Mouse (Mus musculus) ES-Bruce4 (cell line): ENCODE data around the gene A2m. TPM values are rescaled to one million over a fixed set of nuclear protein-coding genes. Genes with fewer than 3 reads are reported as not detected.

Experiments used
- H3K27ac ChIP-seq: 2 replicates; pipeline ENCODE4 v1.5.1; 2012; ENCODE audit warnings: low read length, inconsistent platforms; ENCODE audit not compliant: insufficient read depth
- H3K27me3 ChIP-seq: 2 replicates; pipeline ENCODE4 v1.6.1; 2012; ENCODE audit warnings: mild to moderate bottlenecking, low read length, inconsistent platforms; ENCODE audit not compliant: control insufficient read depth, poor library complexity, insufficient read depth, severe bottlenecking
- H3K36me3 ChIP-seq: 2 replicates; pipeline ENCODE4 v1.6.1; 2012; ENCODE audit warnings: inconsistent platforms, mild to moderate bottlenecking, low read length, moderate library complexity; ENCODE audit not compliant: control insufficient read depth, poor library complexity, insufficient read depth, severe bottlenecking
- H3K4me1 ChIP-seq: one replicate; pipeline ENCODE4 v1.8.1; 2011; ENCODE audit warnings: low read length; ENCODE audit not compliant: control insufficient read depth, insufficient read depth
- H3K4me3 ChIP-seq: 2 replicates; pipeline ENCODE4 v1.5.1; 2011; ENCODE audit warnings: low read depth, mild to moderate bottlenecking, low read length
- H3K9ac ChIP-seq: 2 replicates; pipeline ENCODE4 v1.6.1; 2012; ENCODE audit warnings: low read depth, mild to moderate bottlenecking, inconsistent platforms; ENCODE audit not compliant: poor library complexity, severe bottlenecking
- H3K9me3 ChIP-seq: replicated peaks from 2 replicates; pipeline ENCODE4 v1.6.1; 2012; ENCODE audit warnings: mild to moderate bottlenecking, low read length, inconsistent platforms; ENCODE audit not compliant: control insufficient read depth, poor library complexity, insufficient read depth, severe bottlenecking
- CTCF ChIP-seq: IDR thresholded peaks from one replicate; pipeline ENCODE4 v1.8.1; 2011; ENCODE audit warnings: low read depth, low read length
- EP300 ChIP-seq: IDR thresholded peaks from 2 replicates; pipeline ENCODE4 v1.6.1; 2011; ENCODE audit warnings: low read depth, low read length; ENCODE audit not compliant: insufficient read depth
- POLR2A ChIP-seq: IDR thresholded peaks from one replicate; pipeline ENCODE4 v1.8.1; 2011; ENCODE audit warnings: low read length; ENCODE audit not compliant: insufficient read depth
- polyA plus RNA-seq: library from polyadenylated mRNA; stranded (reverse); fragments of >200 nt; gene quantifications from 2 replicates; pipeline ENCODE4 v1.2.4, GENCODE M21; 2011; ENCODE audit warnings: low read depth; ENCODE audit not compliant: missing spikeins, insufficient read depth, insufficient read length

The A2m gene
- 0.47 and 0.55 TPM in 2 replicates for polyA plus RNA-seq

DNA sequence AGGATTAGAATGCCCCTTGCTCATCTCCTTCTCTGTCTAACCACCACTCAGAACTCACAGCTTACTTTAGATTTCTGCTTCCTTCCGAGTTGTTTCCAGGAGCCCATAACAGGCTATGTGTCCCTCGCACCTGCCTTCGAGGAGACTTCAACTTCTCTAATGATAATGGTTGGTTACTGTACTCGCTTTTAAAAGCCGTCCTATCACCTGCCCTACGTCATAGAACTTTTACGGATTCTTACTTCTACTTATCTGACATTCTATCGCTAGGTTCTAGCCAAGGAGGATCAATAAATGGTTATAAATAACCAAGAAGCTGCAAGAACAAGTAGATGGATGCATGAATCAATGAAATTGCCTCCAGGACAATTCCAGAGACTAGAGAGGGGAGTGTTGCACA, at the start of gene A2m:
TSS of gene A2m (plus strand) at position 301 of the 400 bp plus-strand sequence.
- Histone ChIP-seq H3K4me1 (no peaks in the 10 kb centered on the region), H3K27ac (no peak within 1 kb of the TSS), H3K9me3 (no peaks in the 10 kb centered on the region), H3K27me3 (no peaks in the 10 kb centered on the region; the same call in 1 of the 2 replicates), H3K4me3 (no peak within 1 kb of the TSS), H3K36me3 (no peaks in the 10 kb centered on the region), H3K9ac (no peak within 1 kb of the TSS)
- TF ChIP-seq CTCF (no peak), POLR2A (no peak), EP300 (no peak)

DNA sequence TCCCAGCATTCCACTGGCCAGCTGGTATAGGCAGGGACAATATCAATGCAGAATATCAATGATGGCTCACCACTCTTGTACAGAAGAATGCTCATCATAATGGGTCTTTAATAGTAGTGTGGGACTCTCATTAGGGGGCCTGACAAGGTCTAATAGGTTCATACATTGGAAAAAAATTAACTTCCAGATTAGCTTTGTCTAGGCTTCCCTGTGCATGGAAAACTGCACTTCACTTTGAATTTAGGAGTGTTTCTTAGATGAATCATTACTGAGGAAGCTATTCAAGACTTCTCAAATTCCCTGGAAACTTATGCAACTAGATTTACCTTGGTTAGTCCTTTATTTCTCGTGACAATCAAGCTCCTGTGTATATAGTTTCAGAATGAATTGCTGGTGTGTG, 45.0 kb upstream of the A2m start:
- no peaks in the 10 kb centered on the region for H3K36me3 ChIP-seq
- H3K4me3 ChIP-seq = no peak overlapping the region
- no peaks in the 10 kb centered on the region for H3K4me1 ChIP-seq
- H3K9me3 ChIP-seq = no peaks in the 10 kb centered on the region
- no peak overlapping the region for H3K9ac ChIP-seq
- TF ChIP-seq CTCF = no peak
- TF ChIP-seq POLR2A = no peak
- TF ChIP-seq EP300 = no peak
- no peaks in the 10 kb centered on the region for H3K27me3 ChIP-seq
- no peak overlapping the region for H3K27ac ChIP-seq

- no peak overlapping the region for H3K9ac ChIP-seq
- H3K27ac ChIP-seq = no peak overlapping the region
- no peaks in the 10 kb centered on the region for H3K36me3 ChIP-seq
- H3K9me3 ChIP-seq = 0 out of 2 replicates have a peak, but pooled peaks cover 1% of the 10 kb centered on the region
- H3K4me3 ChIP-seq = no peak overlapping the region
- no peak for TF ChIP-seq EP300
- no peak for TF ChIP-seq POLR2A
- TF ChIP-seq CTCF = no peak
- no peaks in the 10 kb centered on the region for H3K4me1 ChIP-seq
- no peaks in the 10 kb centered on the region; the same call in 1 of the 2 replicates for H3K27me3 ChIP-seq
Observed at GRCm38 (mm10) chr6:121600927-121601326, 34.2 kb upstream of the A2m start.

- Histone ChIP-seq H3K4me1 (no peaks in the 10 kb centered on the region), H3K27me3 (no peaks in the 10 kb centered on the region), H3K4me3 (no peak overlapping the region), H3K36me3 (no peaks in the 10 kb centered on the region), H3K9ac (no peak overlapping the region), H3K9me3 (peaks cover 12% of the 10 kb centered on the region), H3K27ac (peak overlapping the region; percentile 31; the same call in 1 of the 2 replicates)
- TF ChIP-seq POLR2A (no peak), CTCF (no peak), EP300 (no peak)
Observed at GRCm38 (mm10) chr6:121607861-121608260, 27.3 kb upstream of the A2m start.

DNA sequence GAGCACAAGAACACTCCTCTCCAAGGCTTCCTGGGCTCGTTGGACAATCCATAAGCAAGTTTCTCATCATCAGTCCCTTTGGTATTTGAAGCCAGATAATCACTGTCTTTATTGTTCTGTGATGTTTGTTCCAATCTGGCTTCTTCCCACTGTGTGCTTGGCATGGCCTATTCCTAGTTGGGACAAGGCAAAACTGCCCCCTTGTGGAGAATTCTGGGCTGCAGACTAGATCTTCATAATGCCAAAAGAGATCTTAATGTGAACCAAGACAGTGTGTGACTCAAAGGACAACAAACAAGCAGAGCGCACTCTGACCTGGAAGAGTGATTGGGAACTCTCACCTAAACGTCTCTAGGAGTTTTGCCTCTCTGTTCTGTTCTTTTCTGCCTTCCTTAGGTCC, 23.4 kb upstream of the A2m start:
- TF ChIP-seq EP300 (no peak), CTCF (peak; percentile 7)

GRCm38 (mm10) chr6:121617476-121617875, 17.7 kb upstream of the A2m start:
- Histone ChIP-seq H3K4me3 (no peak overlapping the region), H3K4me1 (no peaks in the 10 kb centered on the region), H3K36me3 (no peaks in the 10 kb centered on the region), H3K27me3 (no peaks in the 10 kb centered on the region), H3K9me3 (no peaks in the 10 kb centered on the region), H3K27ac (no peak overlapping the region), H3K9ac (no peak overlapping the region)
- TF ChIP-seq POLR2A = no peak
- no peak for TF ChIP-seq CTCF
- TF ChIP-seq EP300 = no peak

More for the DNA sequence above, 23.4 kb upstream of the A2m start:
- peaks cover 9% of the 10 kb centered on the region for H3K9me3 ChIP-seq
- H3K27ac ChIP-seq = no peak overlapping the region
- H3K36me3 ChIP-seq = no peaks in the 10 kb centered on the region
- H3K4me3 ChIP-seq = no peak overlapping the region
- no peaks in the 10 kb centered on the region for H3K4me1 ChIP-seq
- no peak overlapping the region for H3K9ac ChIP-seq
- no peaks in the 10 kb centered on the region for H3K27me3 ChIP-seq

GRCm38 (mm10) chr6:121622525-121622924, 12.7 kb upstream of the A2m start:
- H3K4me3 ChIP-seq = no peak overlapping the region
- no peaks in the 10 kb centered on the region for H3K9me3 ChIP-seq
- no peaks in the 10 kb centered on the region for H3K36me3 ChIP-seq
- H3K4me1 ChIP-seq = no peaks in the 10 kb centered on the region
- H3K9ac ChIP-seq = no peak overlapping the region
- no peak overlapping the region for H3K27ac ChIP-seq
- H3K27me3 ChIP-seq = no peaks in the 10 kb centered on the region
- no peak for TF ChIP-seq POLR2A
